Comparison of ENCODE assay signal across 8 mouse cellular contexts in genomic region chr2:153529365-153529781, GRCm38 (mm10). TPM values are rescaled to one million over a fixed set of nuclear protein-coding genes. Genes with fewer than 3 reads are reported as not detected.
DNase-seq lines count a peak whose midpoint lies in the region; ATAC-seq and TF ChIP-seq lines count a peak whose summit lies in the region.
"Had no signal": no experiment of that assay in that cellular context is flagged by ENCODE, and none has a peak within 500 bp of the region (broad histone marks: within the 10 kb centered on the region; RNA-seq: fewer than 3 reads in every experiment).

No protein-coding gene starts in this region.

- H3K9ac ChIP-seq in heart, embryonic 12.5 days: peak overlapping the region; percentile 89

- no peak for ATAC-seq in G1E (ENCODE audit: extremely low read depth, insufficient number of reproducible peaks, low FRiP score, poor library complexity, severe bottlenecking)
- ATAC-seq in heart, embryonic 12.5 days (ENCODE audit: insufficient number of reproducible peaks, low FRiP score): no peak; the same call in 1 of the 2 replicates

- peak overlapping the region; percentile 99 for H3K4me2 ChIP-seq in heart, embryonic 12.5 days

- H3K27me3 ChIP-seq in G1E (ENCODE audit: insufficient read depth, low read length): peaks cover 65% of the 10 kb centered on the region
- H3K27me3 ChIP-seq in heart, embryonic 12.5 days (replicated peaks): peaks cover 12% of the 10 kb centered on the region; the same call in 1 of the 2 replicates
- H3K27me3 ChIP-seq in small intestine, adult 2 months (ENCODE audit: control insufficient read depth, insufficient read depth, low read length): peaks cover 33% of the 10 kb centered on the region

- DNase-seq in CD4-positive, CD25-positive, alpha-beta regulatory T cell, adult 2 months (ENCODE audit: low read depth, low spot score): peak; percentile 64
- peak; percentile 42 for DNase-seq in G1E (ENCODE audit: low spot score)
- peak; percentile 72 for DNase-seq in embryo, embryonic 11 days
- peak; percentile 71 for DNase-seq in kidney, postnatal 10 days
- DNase-seq in lung, postnatal 25 days (ENCODE audit: low spot score): peak; percentile 14

- WGBS in heart, embryonic 12.5 days: under 1% methylated on average over 53 of the region's 53 CpGs
- WGBS in small intestine, adult 2 months: 1% methylated on average over 49 of the region's 53 CpGs

- TF ChIP-seq CTCF in G1E (IDR thresholded peaks at IDR 0.05; ENCODE audit: low read depth, low read length): no peak
- no peak for TF ChIP-seq CTCF in small intestine, adult 2 months (IDR thresholded peaks at IDR 0.05; ENCODE audit: extremely low read depth, insufficient read length, insufficient replicate concordance, low read depth, low read length)

- H3K4me1 ChIP-seq in G1E (ENCODE audit: insufficient read depth, low read depth, low read length): peaks cover 64% of the 10 kb centered on the region
- peaks cover 42% of the 10 kb centered on the region for H3K4me1 ChIP-seq in heart, embryonic 12.5 days (replicated peaks)
- no peaks in the 10 kb centered on the region; the same call in 1 of the 2 replicates for H3K4me1 ChIP-seq in small intestine, adult 2 months (ENCODE audit: control insufficient read depth, insufficient read depth, insufficient read length, low read length)

- peak overlapping the region; percentile 83 for H3K27ac ChIP-seq in heart, embryonic 12.5 days (ENCODE audit: poor library complexity, severe bottlenecking)
- H3K27ac ChIP-seq in small intestine, adult 2 months (ENCODE audit: insufficient read depth, low read depth, low read length): no peak overlapping the region

- peak overlapping the region; percentile 75 for H3K4me3 ChIP-seq in G1E (ENCODE audit: low read depth, low read length)
- H3K4me3 ChIP-seq in heart, embryonic 12.5 days: peak overlapping the region; percentile 91
- peak overlapping the region; percentile 65 for H3K4me3 ChIP-seq in small intestine, adult 2 months (ENCODE audit: low read depth, low read length)

- no peaks in the 10 kb centered on the region for H3K36me3 ChIP-seq in G1E (replicated peaks)
- no peaks in the 10 kb centered on the region for H3K36me3 ChIP-seq in heart, embryonic 12.5 days
- H3K36me3 ChIP-seq in small intestine, adult 2 months (ENCODE audit: control insufficient read depth, insufficient read depth, low read length): no peaks in the 10 kb centered on the region

- H3K9me3 ChIP-seq in G1E (replicated peaks): peaks cover 2% of the 10 kb centered on the region; the same call in 1 of the 2 replicates
- no peaks in the 10 kb centered on the region for H3K9me3 ChIP-seq in heart, embryonic 12.5 days (replicated peaks)

- TF ChIP-seq POLR2A in small intestine, adult 2 months (IDR thresholded peaks at IDR 0.05; ENCODE audit: low read depth, low read length): no peak

RNA-seq across cellular contexts. Expression of gene Nol4l, which starts 0.4 kb away (rescaled TPM):
- total RNA-seq in G1E (2014; fragmentation: Nextera tagmentation) (39.2 and 45.3 TPM in 2 replicates), G1E (2017) (13.5 and 13.9 TPM in 2 replicates)
- polyA plus RNA-seq in G1E (2012): 19.8 and 23.4 TPM in 2 replicates
- polyA plus RNA-seq in heart, embryonic 12.5 days (2016; fragmentation: Nextera tagmentation; extraction: Ambion mirVana): 14.9 and 15.2 TPM in 2 replicates
- polyA plus RNA-seq in small intestine, adult 2 months (2012; rRNA removed): 23.5 and 47.5 TPM in 2 replicates

RNA-seq across cellular contexts. Expression of gene 4930404H24Rik, which starts 36.8 kb away (rescaled TPM):
- total RNA-seq in G1E (2014; fragmentation: Nextera tagmentation) (not detected in 2 replicates), G1E (2017) (not detected in 2 replicates)
- not detected in 2 replicates for polyA plus RNA-seq in G1E (2012)
- not detected in 2 replicates for polyA plus RNA-seq in heart, embryonic 12.5 days (2016; fragmentation: Nextera tagmentation; extraction: Ambion mirVana)
- not detected in 2 replicates for polyA plus RNA-seq in small intestine, adult 2 months (2012; rRNA removed)
- total RNA-seq: hematopoietic stem cell, adult 5-6 weeks had no signal

Comparison
In these comparisons a context has a peak if more than half of its experiments do, and no peak if none do; other contexts are left out.
1. DNase-seq: peak in every context shown above with its lines; median percentile 72 in embryo, embryonic 11 days; 71 in kidney, postnatal 10 days; 64 in CD4-positive, CD25-positive, alpha-beta regulatory T cell, adult 2 months; 42 in G1E; 14 in lung, postnatal 25 days.